Mouse (Mus musculus) liver, embryonic 14.5 days (tissue): Measurements from ENCODE around the gene Fosl1.

Experiments used
- CTCF ChIP-seq: IDR thresholded peaks from 2 replicates; pipeline ENCODE4 v1.5.1; 2016; ENCODE audit warnings: antibody characterized with exemption, low read depth, control low read depth
- EP300 ChIP-seq: IDR thresholded peaks from 2 replicates; pipeline ENCODE4 v1.6.1; 2016; ENCODE audit warnings: antibody characterized with exemption, low read depth

- TF ChIP-seq EP300 (no peak), CTCF (no peak)
Measured at GRCm38 (mm10) chr19:5422895-5423443, 24.4 kb upstream of the Fosl1 start.
